Mouse (Mus musculus): Measurements from ENCODE around the gene Cntnap1. TPM values are rescaled to one million over a fixed set of nuclear protein-coding genes. Genes with fewer than 3 reads are reported as not detected.

Cntnap1 gene
- polyA plus RNA-seq, 1 experiment from 2014 or later, result 1.7 TPM

DNA sequence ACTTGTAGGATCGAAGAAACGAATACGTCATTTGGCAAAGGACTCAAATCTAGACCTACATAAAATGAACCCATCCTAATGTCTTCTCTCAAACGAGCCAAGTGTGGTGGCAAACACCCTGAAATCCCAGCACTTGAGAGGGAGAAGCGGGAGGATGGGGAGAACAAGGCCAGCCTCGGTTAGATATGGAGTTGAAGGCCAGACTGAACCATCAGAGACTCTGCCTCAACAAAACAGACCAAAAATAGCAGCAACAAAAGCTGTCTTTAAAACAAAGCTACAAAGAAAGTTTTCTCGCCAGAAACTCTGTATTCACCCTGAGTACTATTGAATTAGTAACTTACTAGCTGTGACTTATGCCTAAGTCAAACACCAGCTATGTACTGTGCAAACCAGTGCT is 33.3 kb upstream of the Cntnap1 start:
- no peaks in the 10 kb centered on the region for H3K9me3 ChIP-seq
- H3K36me3 ChIP-seq, result no peaks in the 10 kb centered on the region
- no peak overlapping the region for H3K4me3 ChIP-seq
- no peak overlapping the region for H3K4me2 ChIP-seq (replicated peaks)
- no peak overlapping the region for H3K27ac ChIP-seq
- peaks cover 9% of the 10 kb centered on the region; the same call in 1 of the 2 replicates for H3K4me1 ChIP-seq
- ATAC-seq (ENCODE audit: low FRiP score, low read depth), result no peak
- H3K9ac ChIP-seq, result no peak overlapping the region
- peaks cover 8% of the 10 kb centered on the region; the same call in 1 of the 2 replicates for H3K27me3 ChIP-seq (replicated peaks)
- WGBS, result 75% methylated on average over 7 of the region's 7 CpGs

DNA sequence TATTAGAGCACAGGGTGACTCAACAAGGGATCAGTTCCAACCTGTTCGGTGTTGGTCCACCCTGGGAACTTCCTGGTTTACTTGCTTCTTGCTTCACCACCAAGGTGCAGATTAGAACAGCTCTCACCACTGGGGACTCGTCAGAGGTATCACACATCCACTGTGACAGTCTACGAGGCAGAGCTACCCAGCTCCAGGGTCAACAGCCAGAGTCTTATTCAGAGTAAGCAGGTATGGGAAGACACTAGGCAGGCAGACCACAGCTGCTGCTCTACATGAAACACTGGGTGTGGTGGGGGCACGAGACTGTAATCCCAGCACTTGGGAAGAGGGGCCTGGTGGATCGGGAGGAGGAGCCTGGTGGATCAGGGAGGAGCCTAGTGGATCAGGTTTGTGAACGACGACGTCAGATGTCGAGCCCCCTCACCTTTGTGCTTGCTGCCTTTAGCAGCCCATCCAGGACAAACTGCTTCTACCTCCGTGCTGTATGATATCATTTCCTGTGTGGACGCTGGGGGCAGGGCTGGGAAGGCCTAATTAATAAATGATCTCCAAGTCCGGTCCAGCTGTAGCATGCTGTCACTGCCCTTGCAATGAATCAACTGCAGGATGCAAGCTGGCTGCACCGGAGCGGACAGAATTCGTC is 31.7 kb upstream of the Cntnap1 start:
- H3K27ac ChIP-seq, result no peak overlapping the region
- no peak overlapping the region for H3K9ac ChIP-seq
- no peak overlapping the region for H3K4me3 ChIP-seq
- peak; percentile 58 for ATAC-seq (ENCODE audit: low FRiP score, low read depth)
- no peaks in the 10 kb centered on the region for H3K36me3 ChIP-seq
- peak overlapping the region; percentile 44 for H3K4me2 ChIP-seq (replicated peaks)
- no peaks in the 10 kb centered on the region for H3K9me3 ChIP-seq
- 24% methylated on average over 15 of the region's 15 CpGs for WGBS
- H3K4me1 ChIP-seq, result peaks cover 12% of the 10 kb centered on the region; the same call in 1 of the 2 replicates
- peaks cover 8% of the 10 kb centered on the region; the same call in 1 of the 2 replicates for H3K27me3 ChIP-seq (replicated peaks)

DNA sequence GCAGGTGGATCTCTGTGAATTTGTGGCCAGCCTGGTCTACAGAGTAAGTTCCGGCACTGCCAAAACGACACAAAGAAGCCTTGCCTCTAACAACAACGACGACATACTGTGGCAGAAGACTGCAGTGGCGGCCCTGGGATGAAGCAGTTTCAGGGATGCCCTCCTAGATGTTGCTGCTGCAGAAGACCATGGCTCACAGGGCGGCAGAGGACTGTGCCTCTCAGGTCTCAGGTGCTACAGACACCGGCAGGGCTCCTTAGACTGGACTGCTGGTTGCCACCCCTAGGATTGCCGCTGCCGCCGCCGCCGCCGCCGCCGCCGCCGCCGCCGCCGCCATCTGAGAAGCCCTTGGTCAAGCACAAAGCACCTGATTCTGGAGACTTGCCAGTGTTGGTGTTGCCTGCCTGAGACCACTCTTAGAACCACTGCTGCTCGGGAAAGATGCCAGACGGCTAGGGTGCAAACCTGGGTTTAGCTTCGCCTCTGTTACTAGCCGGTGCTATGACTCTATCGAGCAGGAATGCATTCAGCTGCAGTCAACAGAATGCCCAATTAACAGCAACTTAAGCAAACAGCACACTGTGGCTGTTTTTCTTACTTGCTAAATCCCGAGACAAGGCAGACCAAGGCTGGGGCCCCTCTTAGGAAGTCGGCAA is 30.0 kb upstream of the Cntnap1 start:
- Histone ChIP-seq H3K27me3 (replicated peaks) (peaks cover 8% of the 10 kb centered on the region; the same call in 1 of the 2 replicates), H3K4me3 (peak overlapping the region; percentile 20; the same call in 1 of the 2 replicates), H3K27ac (no peak overlapping the region), H3K9me3 (no peaks in the 10 kb centered on the region), H3K9ac (0 out of 2 replicates have a peak overlapping the region, but pooled peaks have one; percentile 29), H3K4me1 (peaks cover 15% of the 10 kb centered on the region; the same call in 1 of the 2 replicates), H3K36me3 (no peaks in the 10 kb centered on the region), H3K4me2 (replicated peaks) (peak overlapping the region; percentile 55)
- 51% methylated on average over 27 of the region's 27 CpGs for WGBS
- ATAC-seq (ENCODE audit: low FRiP score, low read depth), result no peak

DNA sequence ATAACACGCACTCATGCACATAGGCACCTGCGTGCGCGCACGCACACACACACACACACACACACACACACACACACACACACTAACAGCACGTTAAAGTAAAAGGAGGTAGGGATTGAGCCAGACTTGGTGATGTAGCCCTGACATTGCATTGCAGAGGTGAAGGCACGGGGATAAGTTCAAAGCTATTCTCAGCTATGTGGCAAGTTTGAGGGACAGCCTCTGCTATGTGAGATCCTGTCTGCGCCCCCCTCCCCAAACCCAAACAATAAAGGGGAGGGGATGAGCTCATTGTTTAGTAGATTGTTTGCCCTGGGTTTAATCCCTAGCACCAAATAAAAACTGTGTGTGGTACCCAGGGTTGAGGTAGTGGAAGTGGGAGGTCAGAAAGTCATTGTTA is 29.2 kb upstream of the Cntnap1 start:
- Histone ChIP-seq H3K9ac (no peak overlapping the region), H3K4me3 (no peak overlapping the region), H3K27ac (no peak overlapping the region), H3K4me2 (replicated peaks) (no peak overlapping the region), H3K9me3 (no peaks in the 10 kb centered on the region), H3K4me1 (peaks cover 15% of the 10 kb centered on the region; the same call in 1 of the 2 replicates), H3K36me3 (no peaks in the 10 kb centered on the region), H3K27me3 (replicated peaks) (peaks cover 8% of the 10 kb centered on the region; the same call in 1 of the 2 replicates)
- 85% methylated on average over 8 of the region's 8 CpGs for WGBS
- ATAC-seq (ENCODE audit: low FRiP score, low read depth), result no peak

DNA sequence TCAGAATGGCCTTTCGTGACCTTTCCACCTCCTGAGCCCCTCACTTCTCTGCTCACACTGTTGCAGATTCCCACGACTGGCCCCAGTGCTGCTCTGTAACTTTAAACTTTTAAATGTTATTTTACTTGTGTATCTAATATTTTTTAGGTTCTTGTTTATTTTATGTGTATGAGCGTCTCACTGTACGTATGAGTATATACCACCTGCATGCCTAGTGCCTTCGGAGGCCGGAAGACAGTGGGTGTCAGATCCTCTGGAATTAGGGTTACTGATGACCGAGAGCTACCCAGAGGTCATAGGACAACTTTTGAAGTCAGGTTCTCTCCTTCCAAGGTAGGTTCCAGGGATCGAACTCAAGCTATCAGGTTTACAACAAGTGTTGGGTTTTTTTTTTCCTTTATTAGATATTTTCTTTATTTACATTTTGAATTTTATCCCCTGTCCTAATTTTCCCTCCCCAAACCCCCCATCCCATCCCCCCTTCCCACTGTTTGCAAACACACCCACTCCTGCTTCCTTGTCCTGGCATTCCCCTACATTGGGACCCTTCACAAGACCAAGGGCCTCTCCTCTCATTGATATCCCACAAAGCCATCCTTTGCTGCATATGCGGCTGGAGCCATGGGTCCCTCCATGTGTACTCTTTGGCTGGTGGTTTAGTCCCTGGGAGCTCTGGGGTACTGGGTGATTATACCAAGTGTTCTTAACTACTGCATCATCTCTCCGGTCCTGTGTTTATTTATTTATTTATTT is 27.9 kb upstream of the Cntnap1 start:
- no peak for ATAC-seq (ENCODE audit: low FRiP score, low read depth)
- WGBS, result 87% methylated on average over 10 of the region's 10 CpGs

DNA sequence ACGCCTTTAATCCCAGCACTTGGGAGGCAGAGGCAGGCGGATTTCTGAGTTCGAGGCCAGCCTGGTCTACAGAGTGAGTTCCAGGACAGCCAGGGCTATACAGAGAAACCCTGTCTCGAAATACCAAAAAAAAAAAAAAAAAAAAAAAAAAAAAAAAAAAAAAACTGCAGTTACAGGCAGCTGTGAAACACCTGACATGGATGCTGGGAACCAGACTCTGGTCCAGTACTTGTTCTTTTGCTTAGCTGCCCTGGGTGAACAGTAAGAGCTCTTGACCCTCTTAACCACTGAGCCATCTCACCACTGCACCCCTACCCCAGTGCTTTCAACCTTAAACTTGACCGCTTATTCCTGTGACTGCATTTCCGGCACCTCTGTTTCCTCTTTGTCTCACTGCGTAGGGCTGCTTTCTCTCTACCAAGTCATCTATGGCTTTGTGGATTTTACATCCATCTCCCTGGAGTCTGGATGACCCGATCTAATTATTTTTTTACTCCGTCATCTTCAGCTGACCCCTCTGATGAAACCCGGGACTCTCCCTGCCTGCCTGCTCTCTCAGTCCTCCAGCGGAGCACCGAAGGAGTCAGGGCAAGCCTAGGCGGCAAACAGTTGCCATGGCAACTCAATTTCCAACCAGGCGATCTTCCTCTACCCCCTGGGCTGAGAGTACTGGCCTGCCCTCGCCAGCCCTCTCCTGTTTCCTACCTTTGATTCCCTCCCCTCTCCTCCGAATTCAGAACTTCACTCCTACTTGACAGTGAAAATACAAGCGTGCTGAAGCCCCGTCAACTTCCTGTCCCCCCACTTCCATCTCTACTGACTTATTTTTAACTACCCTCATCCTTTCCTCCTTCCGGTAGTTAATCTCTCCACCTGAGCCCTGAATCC is 26.7 kb upstream of the Cntnap1 start:
- 0 out of 2 replicates have a peak overlapping the region, but pooled peaks have one; percentile 18 for H3K9ac ChIP-seq
- peaks cover 16% of the 10 kb centered on the region; the same call in 1 of the 2 replicates for H3K4me1 ChIP-seq
- 23% methylated on average over 19 of the region's 19 CpGs for WGBS
- ATAC-seq (ENCODE audit: low FRiP score, low read depth), result peak; percentile 66; the same call in 1 of the 2 replicates
- H3K27me3 ChIP-seq (replicated peaks), result peaks cover 8% of the 10 kb centered on the region; the same call in 1 of the 2 replicates
- H3K36me3 ChIP-seq, result no peaks in the 10 kb centered on the region
- no peaks in the 10 kb centered on the region for H3K9me3 ChIP-seq
- H3K4me3 ChIP-seq, result 0 out of 2 replicates have a peak overlapping the region, but pooled peaks have one; percentile 17
- peak overlapping the region; percentile 57 for H3K4me2 ChIP-seq (replicated peaks)
- H3K27ac ChIP-seq, result no peak overlapping the region

More for the DNA sequence above, 27.9 kb upstream of the Cntnap1 start:
- Histone ChIP-seq H3K9me3 (no peaks in the 10 kb centered on the region), H3K36me3 (no peaks in the 10 kb centered on the region), H3K27ac (no peak overlapping the region), H3K4me1 (peaks cover 15% of the 10 kb centered on the region; the same call in 1 of the 2 replicates), H3K4me2 (replicated peaks) (no peak overlapping the region), H3K4me3 (no peak overlapping the region), H3K9ac (no peak overlapping the region), H3K27me3 (replicated peaks) (peaks cover 8% of the 10 kb centered on the region; the same call in 1 of the 2 replicates)

DNA sequence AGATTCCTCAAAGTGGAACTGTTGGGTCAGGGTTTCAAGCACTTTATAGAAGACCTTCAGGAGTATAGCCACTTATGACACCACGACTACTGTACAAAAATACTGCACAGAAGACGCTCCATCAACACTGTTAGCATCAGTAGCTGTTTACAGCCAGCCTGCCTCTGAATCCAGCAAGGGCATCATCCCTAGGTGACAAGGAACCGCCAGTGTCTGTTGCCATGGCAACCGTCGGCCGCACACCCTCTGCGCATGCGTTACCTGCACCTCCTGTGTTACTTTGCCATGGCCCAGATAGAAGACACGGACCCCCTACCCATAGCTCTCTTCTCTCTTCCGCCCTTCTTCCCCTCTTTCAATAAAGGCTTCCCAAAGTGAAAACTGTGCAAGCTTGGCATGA is 23.9 kb upstream of the Cntnap1 start:
- Histone ChIP-seq H3K27me3 (replicated peaks) (no peaks in the 10 kb centered on the region), H3K9ac (no peak overlapping the region), H3K4me3 (no peak overlapping the region), H3K9me3 (no peaks in the 10 kb centered on the region), H3K4me2 (replicated peaks) (no peak overlapping the region; the same call in 1 of the 2 replicates), H3K27ac (no peak overlapping the region), H3K4me1 (peaks cover 12% of the 10 kb centered on the region; the same call in 1 of the 2 replicates), H3K36me3 (no peaks in the 10 kb centered on the region)
- 25% methylated on average over 10 of the region's 10 CpGs for WGBS
- no peak for ATAC-seq (ENCODE audit: low FRiP score, low read depth)

DNA sequence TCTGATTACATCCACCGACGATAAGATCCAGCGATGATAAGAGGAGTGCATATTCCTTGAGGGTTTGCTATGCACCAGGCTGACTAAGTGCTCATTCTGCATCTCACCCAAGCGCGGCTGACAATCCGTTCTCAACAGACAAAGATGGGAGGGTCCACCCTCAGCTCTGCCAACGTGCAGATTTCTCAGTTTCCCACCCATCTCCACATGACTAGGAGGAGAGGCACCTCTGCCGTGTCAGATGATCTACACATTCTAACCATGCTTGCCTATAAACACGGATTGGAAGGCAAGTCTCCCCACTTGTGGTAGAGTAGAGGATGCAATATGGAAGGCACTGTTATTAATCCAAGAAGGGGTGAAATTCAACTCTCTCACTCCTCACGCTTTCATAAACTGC is 21.6 kb upstream of the Cntnap1 start:
- Histone ChIP-seq H3K27ac (0 out of 2 replicates have a peak overlapping the region, but pooled peaks have one; percentile 0), H3K4me3 (no peak overlapping the region), H3K27me3 (replicated peaks) (no peaks in the 10 kb centered on the region), H3K9ac (no peak overlapping the region), H3K4me2 (replicated peaks) (no peak overlapping the region), H3K4me1 (peaks cover 8% of the 10 kb centered on the region; the same call in 1 of the 2 replicates), H3K9me3 (no peaks in the 10 kb centered on the region), H3K36me3 (no peaks in the 10 kb centered on the region)
- 68% methylated on average over 10 of the region's 10 CpGs for WGBS
- no peak for ATAC-seq (ENCODE audit: low FRiP score, low read depth)

DNA sequence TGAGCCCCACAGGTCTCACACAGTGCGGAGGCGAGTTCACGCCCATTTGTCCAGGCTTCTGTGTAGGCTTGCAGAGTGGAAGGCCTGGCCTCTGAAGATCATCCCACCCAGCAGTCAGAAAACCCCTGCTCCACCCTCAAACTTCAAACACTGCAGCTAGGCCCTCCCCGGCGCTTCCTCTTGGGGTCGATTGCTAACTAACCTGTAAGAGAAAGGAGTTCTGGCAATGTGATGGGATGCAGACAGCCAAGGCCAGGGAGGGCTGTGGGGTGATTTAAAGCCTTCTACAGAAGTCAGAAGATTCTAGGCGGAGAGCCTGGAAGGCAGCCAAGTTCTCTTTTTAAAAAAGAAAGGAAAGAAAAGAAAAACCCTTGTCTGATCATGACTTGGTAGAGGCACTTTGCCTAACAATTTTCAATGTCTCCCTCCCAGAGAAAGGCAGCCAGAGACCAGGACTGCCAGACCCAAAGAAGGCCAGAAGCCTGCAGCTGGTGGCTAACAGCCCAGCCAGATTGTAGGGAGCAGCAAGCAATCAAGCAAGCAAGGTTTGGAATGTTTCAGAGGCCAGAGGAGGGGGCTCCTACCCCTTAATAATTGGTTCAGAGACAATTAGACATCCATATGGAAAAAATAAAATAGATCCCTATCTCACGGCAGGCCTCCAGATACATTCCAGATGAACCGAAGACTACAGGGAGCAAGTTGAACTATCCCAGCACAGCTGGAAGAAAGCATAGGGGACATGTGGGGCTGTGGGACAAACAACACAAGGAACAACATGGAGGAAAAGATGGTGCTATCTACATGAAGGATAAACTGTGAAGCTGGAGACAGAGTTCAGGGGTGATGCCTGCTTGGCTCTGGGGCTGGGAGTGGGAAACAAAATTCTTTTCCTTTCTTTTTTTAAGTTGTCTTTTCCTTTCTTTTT is 20.9 kb upstream of the Cntnap1 start:
- H3K9me3 ChIP-seq, result no peaks in the 10 kb centered on the region
- no peaks in the 10 kb centered on the region for H3K36me3 ChIP-seq
- 42% methylated on average over 9 of the region's 9 CpGs for WGBS
- H3K4me1 ChIP-seq, result 0 out of 2 replicates have a peak, but pooled peaks cover 6% of the 10 kb centered on the region
- no peak overlapping the region for H3K4me3 ChIP-seq
- ATAC-seq (ENCODE audit: low FRiP score, low read depth), result 0 out of 2 replicates have a peak, but pooled peaks have one; percentile 33
- H3K4me2 ChIP-seq (replicated peaks), result no peak overlapping the region
- no peak overlapping the region for H3K9ac ChIP-seq
- H3K27ac ChIP-seq, result 0 out of 2 replicates have a peak overlapping the region, but pooled peaks have one; percentile 0
- no peaks in the 10 kb centered on the region for H3K27me3 ChIP-seq (replicated peaks)

DNA sequence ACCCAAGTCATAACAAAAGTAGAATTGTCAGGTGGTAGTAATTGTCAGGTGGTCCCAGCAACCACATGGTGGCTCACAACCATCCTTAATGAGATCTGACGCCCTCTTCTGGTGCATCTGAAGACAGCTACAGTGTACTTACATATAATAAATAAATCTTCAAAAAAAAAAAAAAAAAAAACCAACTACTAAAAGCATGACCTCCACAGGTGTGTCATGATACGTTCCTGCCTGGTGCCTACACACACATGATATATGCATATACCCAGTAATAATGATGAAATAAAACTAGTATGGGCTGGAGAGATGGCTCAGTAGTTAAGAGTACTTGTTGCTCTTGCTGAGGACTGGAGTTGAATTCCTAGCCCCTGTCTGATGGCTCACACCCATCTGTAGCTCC is 19.3 kb upstream of the Cntnap1 start:
- 55% methylated on average over 2 of the region's 2 CpGs for WGBS
- no peak overlapping the region for H3K9ac ChIP-seq
- ATAC-seq (ENCODE audit: low FRiP score, low read depth), result no peak
- H3K4me1 ChIP-seq, result peaks cover 12% of the 10 kb centered on the region
- H3K27me3 ChIP-seq (replicated peaks), result 0 out of 2 replicates have a peak, but pooled peaks cover 3% of the 10 kb centered on the region
- H3K4me3 ChIP-seq, result no peak overlapping the region
- H3K9me3 ChIP-seq, result no peaks in the 10 kb centered on the region
- H3K4me2 ChIP-seq (replicated peaks), result no peak overlapping the region
- no peak overlapping the region for H3K27ac ChIP-seq
- no peaks in the 10 kb centered on the region for H3K36me3 ChIP-seq

Data from neural tube, embryonic 12.5 days (tissue).